In genomic region chr5:53025276-53025973, GRCm38 (mm10) we compare ENCODE assay signal across 15 mouse cellular contexts. TPM values are rescaled to one million over a fixed set of nuclear protein-coding genes. Genes with fewer than 3 reads are reported as not detected.
DNase-seq lines count a peak whose midpoint lies in the region; ATAC-seq lines count a peak whose summit lies in the region.
"Had no signal": no experiment of that assay in that cellular context is flagged by ENCODE, and none has a peak within 500 bp of the region (broad histone marks: within the 10 kb centered on the region; RNA-seq: fewer than 3 reads in every experiment).

No protein-coding gene starts in this region.

- no peak overlapping the region for H3K4me3 ChIP-seq in heart, embryonic 10.5 days
- H3K4me3 ChIP-seq: limb, embryonic 12.5 days had no signal

- H3K9me3 ChIP-seq in heart, embryonic 10.5 days, result no peaks in the 10 kb centered on the region
- H3K9me3 ChIP-seq: limb, embryonic 12.5 days had no signal

- no peak for ATAC-seq in megakaryocyte-erythroid progenitor cell, adult 5-6 weeks (replicated peaks; ENCODE audit: low FRiP score, low TSS enrichment, poor library complexity, severe bottlenecking)
- ATAC-seq: activated CD4-positive, CD25-positive, alpha-beta regulatory T cell, adult 4 months had no signal

- 0 out of 2 replicates have a peak, but pooled peaks cover 2% of the 10 kb centered on the region for H3K4me1 ChIP-seq in heart, embryonic 10.5 days
- H3K4me1 ChIP-seq: limb, embryonic 12.5 days had no signal

- no peak overlapping the region for H3K27ac ChIP-seq in heart, embryonic 10.5 days
- H3K27ac ChIP-seq: limb, embryonic 12.5 days had no signal

- H3K36me3 ChIP-seq in heart, embryonic 10.5 days, result no peaks in the 10 kb centered on the region
- H3K36me3 ChIP-seq: limb, embryonic 12.5 days had no signal

- DNase-seq in heart, adult 11 months, result peak; percentile 90
- DNase-seq in heart, embryonic 10.5 days (ENCODE audit: low spot score), result no peak
- DNase-seq in layer of hippocampus, postnatal 10 days (ENCODE audit: low spot score in 2 of 2), result peak; percentile 28 to 36
- DNase-seq in layer of hippocampus, adult 11-12 months (ENCODE audit: low spot score), result no peak
- DNase-seq in adrenal gland, postnatal 25 days, result peak; percentile 31
- DNase-seq in cerebellum, postnatal 25 days, result peak; percentile 65 to 66
- no peak for DNase-seq in thymus, adult 18-20 months
- DNase-seq: B cell, adult 2 months; midbrain, embryonic 14.5 days had no signal

- WGBS in heart, embryonic 10.5 days, result 83% methylated on average over 8 of the region's 8 CpGs

- H3K27me3 ChIP-seq in heart, embryonic 10.5 days (ENCODE audit: insufficient read depth, poor library complexity, severe bottlenecking), result no peaks in the 10 kb centered on the region
- H3K27me3 ChIP-seq: limb, embryonic 12.5 days had no signal

RNA-seq across cellular contexts. Expression of gene Slc34a2, which starts 12.5 kb away (rescaled TPM):
- not detected in 2 replicates for polyA plus RNA-seq in heart, embryonic 10.5 days (2016; fragmentation: Nextera tagmentation; extraction: Ambion mirVana)
- total RNA-seq in layer of hippocampus, postnatal 10 days (2021), result under 1 TPM in 1 of 2 experiments, not detected in 1; 0.25 TPM
- total RNA-seq in adrenal gland, postnatal 25 days (2021), result not detected in 2 replicates
- not detected in 2 replicates for total RNA-seq in megakaryocyte-erythroid progenitor cell, adult 5-6 weeks (2014; fragmentation: Nextera tagmentation)
- not detected in 2 replicates for total RNA-seq in megakaryocyte-erythroid progenitor cell, adult 5-6 weeks (2017)
- total RNA-seq: gastrocnemius, adult 18-20 months; hematopoietic stem cell, adult 5-6 weeks; MEL had no signal
- polyA plus RNA-seq: activated CD4-positive, CD25-positive, alpha-beta regulatory T cell, adult 4 months; limb, embryonic 12.5 days; midbrain, embryonic 14.5 days had no signal

Comparison
In these comparisons a context has a peak if more than half of its experiments do, and no peak if none do; other contexts are left out.
1. DNase-seq: peak in heart, adult 11 months (single experiment), layer of hippocampus, postnatal 10 days (2 of 2), adrenal gland, postnatal 25 days (single experiment) and cerebellum, postnatal 25 days (2 of 2); none in heart, embryonic 10.5 days (single experiment), layer of hippocampus, adult 11-12 months (single experiment) and thymus, adult 18-20 months (0 of 2).